Mouse (Mus musculus): ENCODE measurements around the gene B830017H08Rik. TPM values are rescaled to one million over a fixed set of nuclear protein-coding genes. Genes with fewer than 3 reads are reported as not detected.

B830017H08Rik gene
- not detected in 2 replicates for polyA plus RNA-seq (2012; rRNA removed)

DNA sequence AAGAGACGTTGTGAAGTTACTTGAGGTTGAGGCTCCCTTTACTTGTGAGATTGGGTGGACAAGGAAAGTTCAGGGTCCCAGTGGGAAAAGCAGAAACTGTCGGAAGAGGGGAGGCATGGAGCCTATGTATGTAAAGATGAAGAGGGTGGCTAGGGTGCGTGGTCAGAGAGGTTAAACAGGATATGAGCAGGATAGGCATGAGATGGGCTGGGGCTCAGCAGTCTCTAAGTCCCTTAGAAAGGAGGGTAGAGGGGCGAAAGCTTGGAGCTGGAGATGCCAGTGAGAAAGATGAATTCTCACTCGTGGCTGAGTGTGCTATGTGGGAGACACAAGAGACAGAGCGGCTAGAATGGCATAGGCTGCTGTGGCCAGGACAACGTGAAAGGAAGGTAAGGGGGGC lies at the start of gene B830017H08Rik:
Gene B830017H08Rik (plus strand): TSS at position 301 of the 400 bp plus-strand sequence.
- H3K27me3 ChIP-seq (ENCODE audit: control insufficient read depth, insufficient read depth, low read length), result peaks cover 9% of the 10 kb centered on the region
- no peaks in the 10 kb centered on the region; the same call in 1 of the 2 replicates for H3K4me1 ChIP-seq (ENCODE audit: control insufficient read depth, insufficient read depth, insufficient read length)
- DNase-seq (ENCODE audit: low read depth in 1 of 2, low spot score in 2 of 2), result no peak
- TF ChIP-seq CTCF (IDR thresholded peaks at IDR 0.05; ENCODE audit: extremely low read depth, insufficient read depth, insufficient read length, insufficient replicate concordance) (no peak), POLR2A (IDR thresholded peaks at IDR 0.05; ENCODE audit: low read depth, low read length) (no peak)
- 35% methylated on average over 7 of the region's 7 CpGs for WGBS
- no peaks in the 10 kb centered on the region for H3K36me3 ChIP-seq (ENCODE audit: control insufficient read depth, insufficient read depth, low read length)
- H3K27ac ChIP-seq (ENCODE audit: insufficient read depth, low read length), result no peak within 1 kb of the TSS
- H3K4me3 ChIP-seq (ENCODE audit: extremely low read depth, insufficient read depth, insufficient read length), result no peak within 1 kb of the TSS; the same call in 1 of the 2 replicates

DNA sequence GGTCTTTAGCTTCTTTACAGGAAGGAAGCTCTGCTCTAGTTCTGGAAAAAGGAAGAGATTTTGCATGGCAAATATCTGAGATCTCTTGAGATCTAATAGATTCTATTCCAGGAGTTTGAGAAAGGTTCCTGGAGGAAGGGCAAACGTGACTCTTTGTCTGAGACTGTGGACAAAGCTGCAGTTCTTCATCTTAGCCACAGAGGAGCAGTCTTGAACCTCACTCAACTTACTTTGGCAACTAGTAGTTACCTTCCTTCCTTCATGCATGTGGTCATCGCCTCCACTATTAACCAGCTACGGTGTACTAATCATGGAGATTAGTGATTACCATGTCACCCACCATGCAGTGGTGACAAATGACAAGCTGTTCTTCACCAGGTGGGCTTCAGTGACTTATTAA lies 47.6 kb upstream of the B830017H08Rik start:
- Histone ChIP-seq H3K27me3 (ENCODE audit: control insufficient read depth, insufficient read depth, low read length) (no peaks in the 10 kb centered on the region), H3K27ac (ENCODE audit: insufficient read depth, low read length) (no peak overlapping the region), H3K4me1 (ENCODE audit: control insufficient read depth, insufficient read depth, insufficient read length) (no peaks in the 10 kb centered on the region), H3K36me3 (ENCODE audit: control insufficient read depth, insufficient read depth, low read length) (peaks cover 5% of the 10 kb centered on the region), H3K4me3 (ENCODE audit: extremely low read depth, insufficient read depth, insufficient read length) (no peak overlapping the region)
- 80% methylated on average over 3 of the region's 3 CpGs for WGBS
- no peak for DNase-seq (ENCODE audit: low read depth in 1 of 2, low spot score in 2 of 2)
- TF ChIP-seq CTCF (IDR thresholded peaks at IDR 0.05; ENCODE audit: extremely low read depth, insufficient read depth, insufficient read length, insufficient replicate concordance), result no peak
- no peak for TF ChIP-seq POLR2A (IDR thresholded peaks at IDR 0.05; ENCODE audit: low read depth, low read length)

DNA sequence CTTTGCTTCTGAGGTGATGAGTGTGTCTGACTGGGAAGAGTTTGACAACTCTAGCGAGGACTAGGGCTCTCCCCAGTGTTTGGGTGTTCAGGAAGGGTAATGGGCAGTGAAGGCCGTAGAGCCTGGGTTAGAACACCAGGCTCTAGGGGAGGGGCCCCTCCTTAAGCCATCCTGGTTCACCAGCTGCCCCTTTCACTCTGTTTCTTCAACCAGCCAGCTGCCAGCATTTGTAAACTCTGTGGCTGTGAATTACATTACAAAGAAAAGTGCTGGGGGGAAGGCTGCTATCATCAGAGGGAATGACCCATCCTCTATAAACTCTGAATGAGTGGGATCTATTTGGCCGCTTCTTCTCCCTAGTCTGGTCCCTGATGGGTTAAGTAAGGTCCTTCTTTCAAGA lies 40.2 kb upstream of the B830017H08Rik start:
- no peak for TF ChIP-seq POLR2A (IDR thresholded peaks at IDR 0.05; ENCODE audit: low read depth, low read length)
- TF ChIP-seq CTCF (IDR thresholded peaks at IDR 0.05; ENCODE audit: extremely low read depth, insufficient read depth, insufficient read length, insufficient replicate concordance), result no peak
- no peak for DNase-seq (ENCODE audit: low read depth in 1 of 2, low spot score in 2 of 2)
- Histone ChIP-seq H3K27me3 (ENCODE audit: control insufficient read depth, insufficient read depth, low read length) (peaks cover 9% of the 10 kb centered on the region), H3K4me1 (ENCODE audit: control insufficient read depth, insufficient read depth, insufficient read length) (peaks cover 6% of the 10 kb centered on the region; the same call in 1 of the 2 replicates), H3K4me3 (ENCODE audit: extremely low read depth, insufficient read depth, insufficient read length) (no peak overlapping the region), H3K27ac (ENCODE audit: insufficient read depth, low read length) (no peak overlapping the region), H3K36me3 (ENCODE audit: control insufficient read depth, insufficient read depth, low read length) (peaks cover 5% of the 10 kb centered on the region)
- WGBS, result 89% methylated on average over 3 of the region's 3 CpGs

DNA sequence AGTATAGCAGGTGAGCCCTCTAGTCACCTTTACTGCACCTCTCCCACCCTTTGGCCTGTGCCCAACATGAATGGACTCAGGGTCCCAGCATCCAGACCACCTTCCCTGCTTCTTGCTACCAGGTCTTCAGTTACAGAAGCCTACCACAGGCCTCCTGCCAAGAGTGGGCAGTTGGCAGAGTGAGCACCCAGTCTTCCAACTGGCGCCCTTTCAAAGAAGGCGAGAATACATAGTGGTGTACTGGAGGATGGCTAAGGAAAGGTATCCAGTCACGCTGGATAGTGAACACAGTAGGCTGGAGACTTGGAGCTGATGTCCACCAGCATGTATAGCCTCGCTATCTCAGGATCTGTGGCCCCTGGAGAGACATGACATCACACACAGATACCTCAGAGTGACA lies 38.9 kb upstream of the B830017H08Rik start:
- H3K27me3 ChIP-seq (ENCODE audit: control insufficient read depth, insufficient read depth, low read length), result peaks cover 16% of the 10 kb centered on the region
- DNase-seq (ENCODE audit: low read depth in 1 of 2, low spot score in 2 of 2), result no peak
- TF ChIP-seq CTCF (IDR thresholded peaks at IDR 0.05; ENCODE audit: extremely low read depth, insufficient read depth, insufficient read length, insufficient replicate concordance), result no peak
- TF ChIP-seq POLR2A (IDR thresholded peaks at IDR 0.05; ENCODE audit: low read depth, low read length), result no peak
- H3K27ac ChIP-seq (ENCODE audit: insufficient read depth, low read length), result no peak overlapping the region
- 91% methylated on average over 4 of the region's 4 CpGs for WGBS
- no peak overlapping the region for H3K4me3 ChIP-seq (ENCODE audit: extremely low read depth, insufficient read depth, insufficient read length)
- H3K4me1 ChIP-seq (ENCODE audit: control insufficient read depth, insufficient read depth, insufficient read length), result peaks cover 6% of the 10 kb centered on the region; the same call in 1 of the 2 replicates
- peaks cover 3% of the 10 kb centered on the region; the same call in 1 of the 2 replicates for H3K36me3 ChIP-seq (ENCODE audit: control insufficient read depth, insufficient read depth, low read length)

DNA sequence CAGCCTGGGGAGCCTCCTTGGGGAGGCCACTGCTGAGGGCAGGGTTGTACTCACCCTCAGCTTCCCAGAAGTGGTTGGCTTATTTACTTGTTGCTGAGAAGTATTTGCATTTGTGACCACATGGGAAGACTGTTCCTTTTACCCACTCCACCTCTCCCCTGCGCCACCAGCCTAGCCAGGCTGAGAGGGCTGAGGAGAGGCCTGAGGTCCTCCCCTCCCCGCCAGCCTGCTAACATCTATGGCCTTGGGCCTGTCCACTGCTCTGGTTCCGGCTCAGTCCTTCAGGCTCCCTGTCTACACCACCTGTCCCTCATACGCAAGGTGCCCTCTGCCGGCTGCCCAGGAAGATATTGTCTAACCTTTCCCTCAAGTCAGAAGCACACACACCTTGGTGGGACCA lies 37.3 kb upstream of the B830017H08Rik start:
- Histone ChIP-seq H3K4me3 (ENCODE audit: extremely low read depth, insufficient read depth, insufficient read length) (no peak overlapping the region), H3K27me3 (ENCODE audit: control insufficient read depth, insufficient read depth, low read length) (peaks cover 21% of the 10 kb centered on the region), H3K4me1 (ENCODE audit: control insufficient read depth, insufficient read depth, insufficient read length) (peaks cover 6% of the 10 kb centered on the region; the same call in 1 of the 2 replicates), H3K27ac (ENCODE audit: insufficient read depth, low read length) (no peak overlapping the region), H3K36me3 (ENCODE audit: control insufficient read depth, insufficient read depth, low read length) (no peaks in the 10 kb centered on the region)
- TF ChIP-seq CTCF (IDR thresholded peaks at IDR 0.05; ENCODE audit: extremely low read depth, insufficient read depth, insufficient read length, insufficient replicate concordance) (no peak), POLR2A (IDR thresholded peaks at IDR 0.05; ENCODE audit: low read depth, low read length) (no peak)
- DNase-seq (ENCODE audit: low read depth in 1 of 2, low spot score in 2 of 2), result no peak
- 87% methylated on average over 5 of the region's 5 CpGs for WGBS

DNA sequence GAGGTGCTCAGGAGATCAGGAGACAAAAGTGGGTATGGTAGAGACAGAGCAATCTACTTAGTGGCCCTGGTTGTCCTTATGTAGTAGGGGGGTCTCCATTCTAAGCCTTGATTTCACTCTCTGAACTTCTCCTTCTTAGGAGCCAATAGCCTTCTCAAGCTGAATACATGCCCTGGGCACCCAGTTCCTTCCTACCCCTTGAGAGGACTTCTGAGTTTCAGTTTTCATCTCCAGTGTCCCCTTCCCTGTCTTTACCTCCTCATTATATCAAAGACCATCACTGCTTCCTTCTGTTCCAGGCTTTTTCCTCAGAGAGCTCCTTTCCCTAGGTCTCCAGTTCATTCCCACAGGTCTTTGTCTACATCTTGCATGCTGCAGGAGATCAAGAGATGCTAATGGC lies 36.4 kb upstream of the B830017H08Rik start:
- H3K4me1 ChIP-seq (ENCODE audit: control insufficient read depth, insufficient read depth, insufficient read length), result peaks cover 6% of the 10 kb centered on the region; the same call in 1 of the 2 replicates
- H3K36me3 ChIP-seq (ENCODE audit: control insufficient read depth, insufficient read depth, low read length), result no peaks in the 10 kb centered on the region
- H3K27me3 ChIP-seq (ENCODE audit: control insufficient read depth, insufficient read depth, low read length), result peaks cover 23% of the 10 kb centered on the region
- H3K27ac ChIP-seq (ENCODE audit: insufficient read depth, low read length), result no peak overlapping the region
- DNase-seq (ENCODE audit: low read depth in 1 of 2, low spot score in 2 of 2), result no peak
- H3K4me3 ChIP-seq (ENCODE audit: extremely low read depth, insufficient read depth, insufficient read length), result no peak overlapping the region
- TF ChIP-seq POLR2A (IDR thresholded peaks at IDR 0.05; ENCODE audit: low read depth, low read length), result no peak
- no peak for TF ChIP-seq CTCF (IDR thresholded peaks at IDR 0.05; ENCODE audit: extremely low read depth, insufficient read depth, insufficient read length, insufficient replicate concordance)

DNA sequence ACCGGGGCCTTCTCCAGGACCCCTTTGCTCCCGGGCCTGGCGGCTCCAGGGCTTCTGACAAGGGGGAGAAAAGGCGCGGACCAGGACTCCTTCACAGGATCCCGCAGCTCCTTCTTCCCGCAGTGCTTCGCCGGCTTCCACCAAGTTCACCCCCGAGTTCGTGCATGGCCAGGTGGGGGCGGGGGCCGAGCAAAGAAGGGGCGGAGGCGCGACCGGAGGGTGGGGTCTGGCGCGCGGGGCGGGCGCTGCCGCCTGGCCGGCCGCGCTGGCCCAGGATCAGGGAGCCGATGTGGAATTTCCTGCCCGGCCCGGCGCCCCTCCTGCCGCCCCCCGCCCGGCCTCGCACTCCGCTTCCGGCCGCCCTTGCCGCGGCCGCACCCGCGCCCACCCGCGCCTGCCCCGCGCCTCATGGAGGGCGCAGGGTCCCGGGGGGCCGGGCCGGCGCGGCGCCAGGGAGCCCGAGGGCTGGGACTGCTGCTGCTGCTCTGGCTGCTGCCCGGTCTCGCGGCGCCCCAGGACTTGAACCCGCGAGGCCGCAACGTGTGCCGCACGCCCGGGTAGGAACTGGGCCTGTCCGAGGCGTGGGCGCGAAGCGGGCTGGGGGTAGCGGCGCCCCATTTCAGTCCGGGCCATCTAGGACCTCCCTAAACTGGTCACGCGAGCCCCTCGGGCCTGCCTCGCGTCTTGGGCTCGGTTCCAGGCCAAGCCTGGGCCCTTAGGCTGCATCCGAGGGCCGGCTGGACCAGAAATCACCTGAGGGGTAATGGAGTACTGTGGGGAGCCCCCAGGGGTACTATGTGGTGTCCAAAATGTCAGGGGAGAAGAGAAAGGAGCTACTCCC lies 35.7 kb upstream of the B830017H08Rik start, which contains the start of gene Scarf2:
Gene Scarf2 (plus strand): TSS at position 312 of the 841 bp plus-strand sequence.
- 5% methylated on average over 63 of the region's 81 CpGs for WGBS
- no peak for TF ChIP-seq CTCF (IDR thresholded peaks at IDR 0.05; ENCODE audit: extremely low read depth, insufficient read depth, insufficient read length, insufficient replicate concordance)
- TF ChIP-seq POLR2A (IDR thresholded peaks at IDR 0.05; ENCODE audit: low read depth, low read length), result no peak
- Histone ChIP-seq H3K27me3 (ENCODE audit: control insufficient read depth, insufficient read depth, low read length) (peaks cover 26% of the 10 kb centered on the region), H3K27ac (ENCODE audit: insufficient read depth, low read length) (peak within 1 kb of the TSS; percentile 6), H3K4me1 (ENCODE audit: control insufficient read depth, insufficient read depth, insufficient read length) (peaks cover 6% of the 10 kb centered on the region; the same call in 1 of the 2 replicates), H3K36me3 (ENCODE audit: control insufficient read depth, insufficient read depth, low read length) (no peaks in the 10 kb centered on the region), H3K4me3 (ENCODE audit: extremely low read depth, insufficient read depth, insufficient read length) (peak within 1 kb of the TSS; percentile 39; the same call in 1 of the 2 replicates)
- DNase-seq (ENCODE audit: low read depth in 1 of 2, low spot score in 2 of 2), result no peak

All from spleen, adult 2 months (tissue).